Mouse (Mus musculus): Measurements from ENCODE around the gene Cmya5.

GRCm38 (mm10) chr13:93074147-93074641 lies 70.3 kb downstream of the Cmya5 start:
- TF ChIP-seq CTCF (IDR thresholded peaks at IDR 0.05; ENCODE audit: low read depth, low read length), result no peak
- TF ChIP-seq EP300 (IDR thresholded peaks at IDR 0.05; ENCODE audit: insufficient read depth, low read depth, low read length), result no peak

Measured in ES-Bruce4 (cell line).